Mouse (Mus musculus): ENCODE data around the gene Kdsr. TPM values are rescaled to one million over a fixed set of nuclear protein-coding genes. Genes with fewer than 3 reads are reported as not detected.

Gene Kdsr
- polyA plus RNA-seq, 1 experiment from 2014 or later, result 3.6 TPM

GRCm38 (mm10) chr1:106768773-106769172 lies 9.2 kb upstream of the Kdsr start:
- Histone ChIP-seq H3K9me3 (replicated peaks; ENCODE audit: control insufficient read depth, low read length) (no peaks in the 10 kb centered on the region), H3K9ac (ENCODE audit: low read depth, low read length) (no peak overlapping the region), H3K4me1 (ENCODE audit: control insufficient read depth, low read depth, low read length) (no peaks in the 10 kb centered on the region), H3K27me3 (ENCODE audit: control insufficient read depth, insufficient read depth, low read depth, low read length) (no peaks in the 10 kb centered on the region), H3K4me2 (ENCODE audit: low read depth, low read length) (no peak overlapping the region), H3K4me3 (ENCODE audit: low read depth, low read length) (no peak overlapping the region), H3K27ac (ENCODE audit: low read length) (no peak overlapping the region), H3K36me3 (ENCODE audit: control insufficient read depth, insufficient read depth) (peaks cover 27% of the 10 kb centered on the region)
- ATAC-seq (ENCODE audit: low read depth), result no peak

- Histone ChIP-seq H3K27me3 (ENCODE audit: control insufficient read depth, insufficient read depth, low read depth, low read length) (no peaks in the 10 kb centered on the region), H3K9me3 (replicated peaks; ENCODE audit: control insufficient read depth, low read length) (no peaks in the 10 kb centered on the region), H3K9ac (ENCODE audit: low read depth, low read length) (no peak overlapping the region), H3K36me3 (ENCODE audit: control insufficient read depth, insufficient read depth) (peaks cover 16% of the 10 kb centered on the region), H3K4me3 (ENCODE audit: low read depth, low read length) (no peak overlapping the region), H3K4me2 (ENCODE audit: low read depth, low read length) (no peak overlapping the region), H3K27ac (ENCODE audit: low read length) (no peak overlapping the region), H3K4me1 (ENCODE audit: control insufficient read depth, low read depth, low read length) (no peaks in the 10 kb centered on the region)
- ATAC-seq (ENCODE audit: low read depth), result no peak
- 83% methylated on average over 8 of the region's 8 CpGs for WGBS (ENCODE audit: insufficient replicate concordance)
Measured at GRCm38 (mm10) chr1:106765771-106766170, 6.2 kb upstream of the Kdsr start.

- 82% methylated on average over 2 of the region's 2 CpGs for WGBS (ENCODE audit: insufficient replicate concordance)
- ATAC-seq (ENCODE audit: low read depth), result no peak
Measured at GRCm38 (mm10) chr1:106764846-106765245, 5.3 kb upstream of the Kdsr start.

GRCm38 (mm10) chr1:106764281-106764680 lies 4.8 kb upstream of the Kdsr start:
- no peaks in the 10 kb centered on the region for H3K4me1 ChIP-seq (ENCODE audit: control insufficient read depth, low read depth, low read length)
- peaks cover 16% of the 10 kb centered on the region for H3K36me3 ChIP-seq (ENCODE audit: control insufficient read depth, insufficient read depth)
- H3K9ac ChIP-seq (ENCODE audit: low read depth, low read length), result no peak overlapping the region
- ATAC-seq (ENCODE audit: low read depth), result no peak
- H3K4me2 ChIP-seq (ENCODE audit: low read depth, low read length), result no peak overlapping the region
- H3K27ac ChIP-seq (ENCODE audit: low read length), result no peak overlapping the region
- H3K4me3 ChIP-seq (ENCODE audit: low read depth, low read length), result no peak overlapping the region
- no peaks in the 10 kb centered on the region for H3K9me3 ChIP-seq (replicated peaks; ENCODE audit: control insufficient read depth, low read length)
- WGBS (ENCODE audit: insufficient replicate concordance), result 73% methylated on average over 3 of the region's 3 CpGs
- no peaks in the 10 kb centered on the region for H3K27me3 ChIP-seq (ENCODE audit: control insufficient read depth, insufficient read depth, low read depth, low read length)

More at GRCm38 (mm10) chr1:106764846-106765245, 5.3 kb upstream of the Kdsr start:
- no peak overlapping the region for H3K4me3 ChIP-seq (ENCODE audit: low read depth, low read length)
- no peak overlapping the region for H3K27ac ChIP-seq (ENCODE audit: low read length)
- H3K27me3 ChIP-seq (ENCODE audit: control insufficient read depth, insufficient read depth, low read depth, low read length), result no peaks in the 10 kb centered on the region
- H3K9ac ChIP-seq (ENCODE audit: low read depth, low read length), result no peak overlapping the region
- H3K4me1 ChIP-seq (ENCODE audit: control insufficient read depth, low read depth, low read length), result no peaks in the 10 kb centered on the region
- no peak overlapping the region for H3K4me2 ChIP-seq (ENCODE audit: low read depth, low read length)
- peaks cover 16% of the 10 kb centered on the region for H3K36me3 ChIP-seq (ENCODE audit: control insufficient read depth, insufficient read depth)
- H3K9me3 ChIP-seq (replicated peaks; ENCODE audit: control insufficient read depth, low read length), result no peaks in the 10 kb centered on the region

GRCm38 (mm10) chr1:106760750-106761149 lies 1.2 kb upstream of the Kdsr start:
- Histone ChIP-seq H3K36me3 (ENCODE audit: control insufficient read depth, insufficient read depth) (no peaks in the 10 kb centered on the region), H3K4me3 (ENCODE audit: low read depth, low read length) (no peak overlapping the region), H3K4me1 (ENCODE audit: control insufficient read depth, low read depth, low read length) (peaks cover 7% of the 10 kb centered on the region), H3K4me2 (ENCODE audit: low read depth, low read length) (no peak overlapping the region), H3K9ac (ENCODE audit: low read depth, low read length) (no peak overlapping the region), H3K9me3 (replicated peaks; ENCODE audit: control insufficient read depth, low read length) (no peaks in the 10 kb centered on the region), H3K27me3 (ENCODE audit: control insufficient read depth, insufficient read depth, low read depth, low read length) (no peaks in the 10 kb centered on the region), H3K27ac (ENCODE audit: low read length) (no peak overlapping the region)
- no peak for ATAC-seq (ENCODE audit: low read depth)
- 70% methylated on average over 3 of the region's 3 CpGs for WGBS (ENCODE audit: insufficient replicate concordance)

GRCm38 (mm10) chr1:106758734-106759571 lies 574 bp downstream of the Kdsr start:
- peak; percentile 58 for ATAC-seq (ENCODE audit: low read depth)
- H3K4me1 ChIP-seq (ENCODE audit: control insufficient read depth, low read depth, low read length), result peaks cover 7% of the 10 kb centered on the region
- H3K4me3 ChIP-seq (ENCODE audit: low read depth, low read length), result peak overlapping the region; percentile 81
- H3K36me3 ChIP-seq (ENCODE audit: control insufficient read depth, insufficient read depth), result no peaks in the 10 kb centered on the region
- peak overlapping the region; percentile 88 for H3K27ac ChIP-seq (ENCODE audit: low read length)
- peak overlapping the region; percentile 74 for H3K9ac ChIP-seq (ENCODE audit: low read depth, low read length)
- no peaks in the 10 kb centered on the region for H3K9me3 ChIP-seq (replicated peaks; ENCODE audit: control insufficient read depth, low read length)
- H3K4me2 ChIP-seq (ENCODE audit: low read depth, low read length), result peak overlapping the region; percentile 100
- under 1% methylated on average over 34 of the region's 34 CpGs for WGBS (ENCODE audit: insufficient replicate concordance)
- H3K27me3 ChIP-seq (ENCODE audit: control insufficient read depth, insufficient read depth, low read depth, low read length), result no peaks in the 10 kb centered on the region

- ATAC-seq (ENCODE audit: low read depth), result no peak
- Histone ChIP-seq H3K9ac (ENCODE audit: low read depth, low read length) (no peak overlapping the region), H3K9me3 (replicated peaks; ENCODE audit: control insufficient read depth, low read length) (no peaks in the 10 kb centered on the region), H3K36me3 (ENCODE audit: control insufficient read depth, insufficient read depth) (no peaks in the 10 kb centered on the region), H3K4me3 (ENCODE audit: low read depth, low read length) (no peak overlapping the region), H3K27me3 (ENCODE audit: control insufficient read depth, insufficient read depth, low read depth, low read length) (no peaks in the 10 kb centered on the region), H3K4me1 (ENCODE audit: control insufficient read depth, low read depth, low read length) (peaks cover 7% of the 10 kb centered on the region), H3K27ac (ENCODE audit: low read length) (no peak overlapping the region), H3K4me2 (ENCODE audit: low read depth, low read length) (no peak overlapping the region)
- WGBS (ENCODE audit: insufficient replicate concordance), result 27% methylated on average over 4 of the region's 4 CpGs
Measured at GRCm38 (mm10) chr1:106756633-106757032, 2.9 kb downstream of the Kdsr start.

GRCm38 (mm10) chr1:106752013-106752412 lies 7.5 kb downstream of the Kdsr start:
- Histone ChIP-seq H3K9ac (ENCODE audit: low read depth, low read length) (no peak overlapping the region), H3K4me2 (ENCODE audit: low read depth, low read length) (no peak overlapping the region), H3K9me3 (replicated peaks; ENCODE audit: control insufficient read depth, low read length) (no peaks in the 10 kb centered on the region), H3K4me3 (ENCODE audit: low read depth, low read length) (no peak overlapping the region), H3K4me1 (ENCODE audit: control insufficient read depth, low read depth, low read length) (no peaks in the 10 kb centered on the region), H3K27me3 (ENCODE audit: control insufficient read depth, insufficient read depth, low read depth, low read length) (no peaks in the 10 kb centered on the region), H3K27ac (ENCODE audit: low read length) (no peak overlapping the region), H3K36me3 (ENCODE audit: control insufficient read depth, insufficient read depth) (no peaks in the 10 kb centered on the region)
- WGBS (ENCODE audit: insufficient replicate concordance), result 84% methylated on average over 5 of the region's 5 CpGs
- no peak for ATAC-seq (ENCODE audit: low read depth)

- no peak overlapping the region for H3K27ac ChIP-seq (ENCODE audit: low read length)
- H3K27me3 ChIP-seq (ENCODE audit: control insufficient read depth, insufficient read depth, low read depth, low read length), result no peaks in the 10 kb centered on the region
- no peak overlapping the region for H3K4me2 ChIP-seq (ENCODE audit: low read depth, low read length)
- H3K4me3 ChIP-seq (ENCODE audit: low read depth, low read length), result no peak overlapping the region
- no peak for ATAC-seq (ENCODE audit: low read depth)
- H3K36me3 ChIP-seq (ENCODE audit: control insufficient read depth, insufficient read depth), result no peaks in the 10 kb centered on the region
- H3K9me3 ChIP-seq (replicated peaks; ENCODE audit: control insufficient read depth, low read length), result no peaks in the 10 kb centered on the region
- 56% methylated on average over 1 of the region's 1 CpGs for WGBS (ENCODE audit: insufficient replicate concordance)
- H3K9ac ChIP-seq (ENCODE audit: low read depth, low read length), result no peak overlapping the region
- H3K4me1 ChIP-seq (ENCODE audit: control insufficient read depth, low read depth, low read length), result no peaks in the 10 kb centered on the region
Measured at GRCm38 (mm10) chr1:106750656-106751055, 8.9 kb downstream of the Kdsr start.

Measured in liver, embryonic 16.5 days (tissue).